Mouse (Mus musculus) stomach, postnatal 0 days (tissue): Measurements from ENCODE around the gene AI467606. TPM values are rescaled to one million over a fixed set of nuclear protein-coding genes. Genes with fewer than 3 reads are reported as not detected.

Experiments used
- ATAC-seq: fragments of 200-750 bp; cut with Nextera tagmentation; 2 replicates; pipeline ENCODE4 v1.8.0; 2017; ENCODE audit not compliant: low FRiP score, low TSS enrichment
- DNase-seq: peaks from one replicate; pipeline ENCODE4 v3.0.0-alpha.2; 2016; ENCODE audit warnings: low spot score
- H3K27ac ChIP-seq: fragments of 300-500 bp; sonication (generic); replicated peaks from 2 replicates; pipeline ENCODE4 v1.5.1; 2014; ENCODE audit warnings: mild to moderate bottlenecking, control low read depth
- H3K27me3 ChIP-seq: fragments of 300-500 bp; sonication (generic); 2 replicates; pipeline ENCODE4 v1.6.1; 2014; ENCODE audit warnings: low read length; ENCODE audit not compliant: control insufficient read depth, insufficient read depth
- H3K36me3 ChIP-seq: fragments of 300-500 bp; sonication (generic); 2 replicates; pipeline ENCODE4 v1.6.1; 2014; ENCODE audit warnings: low read length, mixed read lengths; ENCODE audit not compliant: control insufficient read depth, insufficient read depth
- H3K4me1 ChIP-seq: fragments of 300-500 bp; sonication (generic); replicated peaks from 2 replicates; pipeline ENCODE4 v1.6.1; 2014; ENCODE audit warnings: antibody characterized with exemption; ENCODE audit not compliant: control insufficient read depth, insufficient read depth
- H3K4me2 ChIP-seq: fragments of 300-500 bp; sonication (generic); replicated peaks from 2 replicates; pipeline ENCODE4 v1.6.1; 2014; ENCODE audit warnings: low read depth, mild to moderate bottlenecking, control low read depth, moderate library complexity
- H3K4me3 ChIP-seq: fragments of 300-500 bp; sonication (generic); 2 replicates; pipeline ENCODE4 v1.5.1; 2014; ENCODE audit warnings: low read depth, low read length, control low read depth
- H3K9ac ChIP-seq: fragments of 300-500 bp; sonication (generic); 2 replicates; pipeline ENCODE4 v1.6.1; 2014; ENCODE audit warnings: mild to moderate bottlenecking, low read length, control low read depth, mixed read lengths
- H3K9me3 ChIP-seq: fragments of 300-500 bp; sonication (generic); 2 replicates; pipeline ENCODE4 v1.6.1; 2016; ENCODE audit warnings: low read length; ENCODE audit not compliant: control insufficient read depth
- CTCF ChIP-seq: IDR thresholded peaks from 2 replicates; pipeline ENCODE4 v1.5.1; 2016; ENCODE audit warnings: antibody characterized with exemption, low read depth, mild to moderate bottlenecking, moderate library complexity
- EP300 ChIP-seq: optimal IDR thresholded peaks from 2 replicates; pipeline ENCODE3; 2016; ENCODE audit warnings: antibody characterized with exemption
- WGBS: fragments of 180-500 bp; shearing (Covaris S2); extraction: QIAGEN DNeasy Blood & Tissue Kit; methylation state at CpG from one replicate; pipeline ENCODE4 v1.1.7; 2014; 5-methylcytosine and 5-hydroxymethylcytosine counted together
- polyA plus RNA-seq: library from polyadenylated mRNA; unstranded; fragments of >200 nt; fragmentation: Nextera tagmentation; extraction: Ambion mirVana; gene quantifications from 2 replicates; pipeline ENCODE4 v1.2.1, GENCODE M21; 2015

Gene AI467606
- polyA plus RNA-seq, 1 experiment from 2014 or later = 4.0 TPM

- Histone ChIP-seq H3K4me3 (no peak overlapping the region), H3K4me2 (no peak overlapping the region), H3K36me3 (no peaks in the 10 kb centered on the region), H3K9ac (no peak overlapping the region), H3K9me3 (no peaks in the 10 kb centered on the region), H3K27me3 (no peaks in the 10 kb centered on the region), H3K4me1 (no peaks in the 10 kb centered on the region), H3K27ac (no peak overlapping the region)
- no peak for TF ChIP-seq CTCF
- TF ChIP-seq EP300 = no peak
- ATAC-seq = no peak
- DNase-seq = no peak
- 41% methylated on average over 11 of the region's 12 CpGs for WGBS
Measured at GRCm38 (mm10) chr7:127113614-127114259, 22.6 kb downstream of the AI467606 start.

GRCm38 (mm10) chr7:127114920-127115319, 23.8 kb downstream of the AI467606 start:
- no peaks in the 10 kb centered on the region for H3K4me1 ChIP-seq
- H3K27me3 ChIP-seq = no peaks in the 10 kb centered on the region
- H3K27ac ChIP-seq = no peak overlapping the region
- no peaks in the 10 kb centered on the region for H3K36me3 ChIP-seq
- no peaks in the 10 kb centered on the region for H3K9me3 ChIP-seq
- H3K4me2 ChIP-seq = no peak overlapping the region
- ATAC-seq = no peak
- no peak overlapping the region for H3K9ac ChIP-seq
- DNase-seq = no peak
- no peak overlapping the region for H3K4me3 ChIP-seq
- 70% methylated on average over 11 of the region's 11 CpGs for WGBS
- TF ChIP-seq CTCF = no peak
- no peak for TF ChIP-seq EP300

- no peak overlapping the region for H3K4me2 ChIP-seq
- TF ChIP-seq CTCF = no peak
- no peak for TF ChIP-seq EP300
- H3K27ac ChIP-seq = no peak overlapping the region
- no peak overlapping the region for H3K9ac ChIP-seq
- H3K4me3 ChIP-seq = no peak overlapping the region
- no peaks in the 10 kb centered on the region for H3K4me1 ChIP-seq
- no peak for ATAC-seq
- no peak for DNase-seq
- H3K36me3 ChIP-seq = no peaks in the 10 kb centered on the region
- H3K27me3 ChIP-seq = no peaks in the 10 kb centered on the region
- no peaks in the 10 kb centered on the region for H3K9me3 ChIP-seq
- 62% methylated on average over 11 of the region's 11 CpGs for whole genome bisulfite sequencing
Measured at GRCm38 (mm10) chr7:127116331-127116935, 25.3 kb downstream of the AI467606 start.

- H3K27me3 ChIP-seq = no peaks in the 10 kb centered on the region
- no peaks in the 10 kb centered on the region for H3K9me3 ChIP-seq
- H3K4me2 ChIP-seq = no peak overlapping the region
- H3K4me3 ChIP-seq = no peak overlapping the region
- H3K9ac ChIP-seq = no peak overlapping the region
- no peak for TF ChIP-seq EP300
- TF ChIP-seq CTCF = peak; percentile 60
- H3K36me3 ChIP-seq = no peaks in the 10 kb centered on the region
- H3K4me1 ChIP-seq = no peaks in the 10 kb centered on the region
- DNase-seq = peak; percentile 52
- ATAC-seq = peak; percentile 55
- WGBS = 23% methylated on average over 5 of the region's 5 CpGs
- no peak overlapping the region for H3K27ac ChIP-seq
Measured at GRCm38 (mm10) chr7:127117948-127118347, 26.8 kb downstream of the AI467606 start.

- DNase-seq (no peak), ATAC-seq (no peak)
- H3K9ac ChIP-seq = no peak overlapping the region
- no peak overlapping the region for H3K4me2 ChIP-seq
- TF ChIP-seq CTCF (no peak), EP300 (no peak)
- H3K9me3 ChIP-seq = no peaks in the 10 kb centered on the region
- H3K27ac ChIP-seq = no peak overlapping the region
- no peaks in the 10 kb centered on the region for H3K27me3 ChIP-seq
- H3K4me1 ChIP-seq = no peaks in the 10 kb centered on the region
- no peaks in the 10 kb centered on the region for H3K36me3 ChIP-seq
- H3K4me3 ChIP-seq = no peak overlapping the region
- WGBS = 57% methylated on average over 14 of the region's 14 CpGs
Measured at GRCm38 (mm10) chr7:127118671-127119445, 27.7 kb downstream of the AI467606 start.
